Mouse (Mus musculus) left cerebral cortex, adult 8-10 months (tissue): ENCODE data around the gene Cnih2. TPM values are rescaled to one million over a fixed set of nuclear protein-coding genes. Genes with fewer than 3 reads are reported as not detected.
"Not testable (repeated sequence)": the region's sequence is repeated elsewhere in the genome, so short reads cannot be mapped to it uniquely, and the experiment has no call there.

Source experiments
- DNase-seq, 2 experiments: peaks; one replicate each; pipeline ENCODE4 v3.0.0; 2022; ENCODE audit warnings: low spot score in 2 of 2
- total RNA-seq, 4 experiments: library from RNA; stranded (reverse); gene quantifications; 2 replicates each; pipeline ENCODE4 v1.2.4; 2022

The Cnih2 gene
- total RNA-seq, 4 experiments from 2014 or later, result 172 to 193 (median 184) TPM

DNA sequence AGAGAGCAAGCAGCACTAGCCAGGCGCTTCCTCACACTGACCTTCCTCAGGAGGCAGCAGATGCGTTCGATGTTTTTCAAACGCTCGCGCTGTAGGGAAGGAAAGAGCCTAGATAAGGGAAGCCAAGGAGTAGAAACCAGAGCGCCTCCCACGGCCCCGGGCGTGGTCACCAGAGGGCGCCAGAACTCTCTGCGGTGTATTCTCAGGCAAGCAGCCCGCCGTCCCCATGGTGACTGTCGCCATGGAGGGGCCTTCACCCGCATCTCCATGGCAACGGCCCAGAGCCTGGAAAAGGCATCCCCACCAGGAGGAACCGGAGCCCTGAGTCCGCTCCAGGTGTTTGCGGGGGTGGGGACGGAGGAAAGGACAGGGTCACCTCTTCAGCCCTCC, 4.1 kb downstream of the Cnih2 start:
- peak; percentile 97 for DNase-seq

DNA sequence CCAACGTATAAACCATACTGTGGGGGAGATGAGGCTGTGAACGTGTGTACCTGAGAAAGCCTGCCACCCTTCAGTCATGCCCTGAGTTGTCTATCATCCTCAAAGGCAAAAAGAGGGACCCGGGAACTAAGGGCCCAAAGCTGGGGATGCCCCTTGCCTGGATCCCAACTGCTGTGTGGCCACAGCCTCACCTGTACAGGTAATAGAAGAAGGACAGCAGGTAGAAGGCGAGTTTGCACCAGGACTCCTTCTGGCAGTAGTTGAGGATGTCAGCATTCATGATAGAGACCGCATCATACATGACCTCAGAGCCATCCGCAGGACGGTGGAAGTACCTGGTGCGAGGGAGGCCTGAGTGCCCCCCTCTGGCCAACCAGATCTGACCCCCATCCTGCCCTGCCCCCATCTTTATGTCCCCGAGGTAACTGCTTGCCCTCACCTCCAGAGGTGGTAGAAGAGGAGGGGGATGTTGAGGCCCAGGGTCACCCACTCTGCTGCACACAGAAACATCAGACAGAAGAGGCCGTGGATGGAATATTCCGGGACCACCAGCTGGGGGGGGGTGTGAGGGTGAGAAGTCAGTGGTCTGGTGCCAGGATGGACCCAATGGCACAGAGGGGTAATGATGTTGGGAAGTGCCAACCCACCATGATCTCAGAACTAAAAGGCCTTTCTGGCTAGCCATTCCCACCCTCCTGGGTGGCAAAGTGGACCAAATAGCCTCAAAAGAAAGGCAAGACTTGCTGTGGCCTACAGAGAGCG, 4.7 kb downstream of the Cnih2 start:
- DNase-seq, result no peak

DNA sequence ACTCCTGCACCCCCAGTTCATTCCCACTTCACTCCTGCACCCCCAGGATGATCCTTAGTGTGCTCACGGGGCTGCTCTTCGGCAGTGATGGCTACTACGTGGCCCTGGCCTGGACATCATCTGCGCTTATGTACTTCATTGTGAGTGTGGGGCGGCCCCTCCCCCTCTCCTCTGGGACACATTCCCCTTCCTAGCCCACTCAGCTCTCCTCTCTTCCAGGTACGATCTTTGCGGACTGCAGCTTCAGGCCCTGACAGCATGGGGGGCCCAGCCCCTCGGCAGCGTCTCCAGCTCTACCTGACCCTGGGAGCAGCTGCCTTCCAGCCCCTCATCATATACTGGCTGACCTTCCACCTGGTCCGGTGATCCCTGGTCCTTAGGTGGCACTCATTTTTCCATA, 6.2 kb downstream of the Cnih2 start:
- DNase-seq, result no peak

DNA sequence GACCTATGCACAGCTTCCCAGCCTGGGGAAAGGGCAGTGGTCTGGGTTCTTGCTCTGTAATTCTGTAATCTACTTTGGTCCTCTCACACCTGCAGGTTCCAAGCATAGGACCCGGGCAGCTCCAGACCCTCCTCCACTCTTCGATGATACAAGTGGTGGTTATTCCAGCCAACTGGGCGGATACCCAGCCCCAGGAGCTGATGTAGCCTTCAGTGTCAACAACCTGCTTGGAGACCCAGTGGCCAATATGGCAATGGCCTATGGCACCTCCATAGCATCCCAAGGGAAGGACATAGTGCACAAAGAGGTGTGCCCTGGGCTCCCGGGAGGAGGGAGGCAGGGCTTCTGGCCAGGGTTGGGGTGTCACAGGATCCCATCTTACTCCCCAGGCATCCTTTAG, 9.0 kb downstream of the Cnih2 start:
- DNase-seq, result no peak

DNA sequence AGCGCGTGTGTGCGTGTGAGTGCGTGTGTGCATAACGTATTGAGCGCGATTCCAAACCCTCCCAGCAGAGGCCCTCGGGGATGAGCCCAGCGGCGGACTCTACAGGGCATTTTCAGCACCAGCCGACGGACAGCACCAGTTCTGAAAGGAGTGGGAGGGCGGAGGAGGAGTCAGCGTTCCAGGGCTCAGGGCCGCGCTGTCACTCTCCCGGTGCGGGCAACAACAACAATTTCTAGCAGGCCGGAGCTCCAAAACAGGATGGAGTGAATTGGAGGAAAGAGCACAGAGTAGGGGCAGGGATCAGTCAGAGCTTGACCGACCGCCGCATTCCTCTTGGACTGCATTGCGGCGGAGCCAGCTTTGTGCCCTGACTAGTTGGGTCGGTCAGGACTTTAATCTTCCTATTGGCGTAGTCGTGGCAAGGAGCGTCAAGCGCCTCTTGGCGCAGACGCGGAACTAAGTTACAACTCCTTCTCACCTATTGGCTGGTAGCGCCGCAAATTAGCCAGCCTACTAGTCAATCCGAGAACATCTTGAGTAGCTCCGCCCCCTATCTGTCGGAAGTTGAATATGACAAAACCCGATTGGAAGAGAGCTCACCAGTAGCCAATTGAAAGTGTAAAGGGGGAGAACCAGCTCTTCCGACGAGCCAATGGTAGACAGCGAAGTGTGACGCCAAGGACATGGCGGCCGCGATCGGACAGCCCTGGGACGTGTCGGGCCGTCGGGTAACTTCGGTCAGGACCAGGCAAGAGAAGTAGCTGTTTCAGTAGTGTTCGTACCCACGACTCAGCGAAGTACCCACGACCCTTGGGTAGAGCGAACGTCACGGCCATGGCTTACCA, 10.2 kb downstream of the Cnih2 start, which contains the start of gene Yif1a:
Gene Yif1a (plus strand): TSS at position 655 of the 845 bp plus-strand sequence.
- DNase-seq, result peak; percentile 80 to 99

DNA sequence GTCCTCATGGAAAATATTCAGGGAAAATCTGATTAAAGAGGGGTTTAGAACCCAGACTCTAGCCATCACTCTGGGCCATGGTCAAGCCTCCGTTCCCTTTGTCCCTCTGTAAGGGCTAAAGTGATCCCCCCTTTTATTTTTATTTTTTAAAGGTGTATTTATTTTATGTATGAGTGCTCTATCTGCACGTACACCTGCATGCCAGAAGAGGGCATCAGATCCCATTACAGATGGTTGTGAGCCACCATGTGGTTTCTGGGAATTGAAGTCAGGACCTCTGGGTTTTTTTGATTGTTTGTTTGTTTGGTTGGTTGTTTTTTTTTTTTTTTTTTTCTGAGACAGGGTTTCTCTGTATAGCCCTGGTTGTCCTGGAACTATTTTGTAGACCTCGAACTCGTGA, 11.8 kb downstream of the Cnih2 start:
- DNase-seq, result not testable (repeated sequence)

DNA sequence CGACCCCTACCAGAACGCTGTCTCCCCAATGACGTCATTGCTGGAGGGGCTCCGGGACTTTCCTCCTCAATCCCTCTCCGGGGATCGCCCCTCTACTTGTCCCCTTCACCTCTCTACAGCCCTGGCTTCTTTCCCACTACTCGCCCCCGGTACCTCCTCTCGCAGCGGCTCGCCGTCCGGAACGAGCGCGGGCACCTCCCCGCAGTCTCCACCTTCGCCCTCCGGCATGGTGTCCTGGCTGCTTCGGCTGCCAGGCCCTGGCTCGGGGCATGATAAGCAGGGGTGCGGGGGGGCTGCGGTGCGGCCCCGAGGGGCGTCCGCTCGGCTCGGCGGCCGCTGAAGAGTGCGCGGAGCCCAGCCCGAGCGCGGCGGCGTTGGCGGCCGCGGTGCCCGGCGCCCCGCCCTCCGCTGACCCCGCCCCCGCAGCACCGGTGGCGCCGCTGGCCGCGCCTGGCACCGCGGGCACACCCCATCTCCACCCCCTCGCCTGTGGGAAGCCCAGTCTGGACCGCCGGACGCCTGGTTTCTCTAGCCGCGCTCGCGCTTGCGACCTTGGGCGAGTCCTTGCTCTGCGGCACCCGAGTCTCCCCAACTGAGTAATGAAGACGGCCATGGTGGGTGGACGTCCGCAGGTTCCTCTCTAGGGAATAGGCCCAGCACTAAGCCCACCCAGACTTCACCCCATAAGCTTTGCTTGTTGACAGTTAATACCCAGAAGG, 13.0 kb downstream of the Cnih2 start, which contains the start of gene Tmem151a:
Gene Tmem151a (minus strand): TSS at position 387 of the 719 bp plus-strand sequence.
- DNase-seq, result peak in 1 of 2 experiments; percentile 25

DNA sequence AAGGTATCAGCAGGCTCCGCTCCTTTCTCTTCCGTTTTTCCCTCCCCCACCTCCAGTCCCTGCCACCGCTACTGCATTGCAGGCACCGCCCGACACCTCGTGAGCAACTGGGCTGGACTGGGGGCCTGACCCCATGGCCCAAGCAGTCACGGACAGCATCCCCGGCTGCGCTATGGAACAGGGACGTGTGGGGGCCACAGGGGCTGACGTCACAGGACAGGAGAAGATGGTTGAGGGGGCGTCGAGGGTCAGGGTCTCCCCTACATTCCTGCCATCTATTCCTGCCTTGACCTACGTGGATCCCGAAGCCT, 13.5 kb downstream of the Cnih2 start:
- peak in 1 of 2 experiments; percentile 30 for DNase-seq

DNA sequence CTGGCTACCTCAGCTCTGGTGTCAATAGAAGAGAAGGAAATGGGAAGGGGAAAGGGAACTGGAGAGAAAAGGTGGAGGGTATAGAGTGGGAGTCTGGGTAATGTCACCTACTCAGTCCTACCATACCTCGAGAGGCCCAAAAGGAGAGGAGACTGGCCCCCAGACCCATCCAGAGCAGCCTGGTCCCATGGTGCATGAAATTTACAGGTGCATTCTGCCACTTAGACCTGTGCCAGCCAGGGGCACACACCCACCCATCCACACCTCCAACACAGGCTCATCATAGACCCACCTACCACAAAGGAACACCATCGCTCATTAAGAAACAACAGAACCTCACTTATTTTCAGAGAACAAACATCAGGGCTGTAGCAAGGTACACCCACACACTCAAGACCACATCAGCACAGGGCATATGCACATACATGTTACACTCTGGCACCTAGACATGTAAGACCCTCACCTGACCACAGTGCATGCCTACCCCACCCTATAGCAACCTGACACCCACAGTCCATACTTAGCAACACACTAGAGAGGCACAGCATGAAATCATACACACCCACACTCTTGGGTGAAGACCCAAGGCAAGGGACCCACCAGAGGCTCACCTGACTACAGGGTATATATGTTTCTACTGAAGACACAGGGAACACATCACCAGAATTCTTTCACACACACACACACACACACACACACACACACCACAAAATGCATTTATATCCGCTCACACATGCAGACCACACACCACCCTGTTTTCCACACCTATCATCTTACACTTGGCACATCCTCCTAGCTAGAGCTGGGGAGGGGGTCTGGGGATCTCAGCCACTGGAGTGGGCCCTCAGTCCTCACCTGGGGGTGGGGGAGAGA, 14.1 kb downstream of the Cnih2 start:
- no peak for DNase-seq

DNA sequence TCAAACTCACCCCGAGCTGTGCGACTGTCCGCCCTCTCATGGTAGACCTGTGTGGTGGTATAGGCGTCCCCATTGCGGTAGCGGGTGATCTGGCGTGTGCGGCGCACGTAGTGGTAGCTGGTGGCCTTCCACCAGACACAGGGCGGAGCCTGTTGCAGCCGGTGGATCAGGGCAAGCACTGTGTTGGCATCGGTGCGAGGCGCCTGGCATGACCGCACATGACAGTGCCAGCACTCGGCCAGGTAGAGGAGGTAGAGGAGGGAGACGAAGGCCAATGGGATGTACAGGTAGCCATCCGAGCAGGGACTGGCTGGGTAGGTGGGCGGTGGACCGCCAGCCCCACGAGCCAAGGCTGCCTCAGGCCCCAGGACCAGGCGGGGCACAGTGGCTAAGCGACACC, 15.7 kb downstream of the Cnih2 start:
- no peak for DNase-seq

DNA sequence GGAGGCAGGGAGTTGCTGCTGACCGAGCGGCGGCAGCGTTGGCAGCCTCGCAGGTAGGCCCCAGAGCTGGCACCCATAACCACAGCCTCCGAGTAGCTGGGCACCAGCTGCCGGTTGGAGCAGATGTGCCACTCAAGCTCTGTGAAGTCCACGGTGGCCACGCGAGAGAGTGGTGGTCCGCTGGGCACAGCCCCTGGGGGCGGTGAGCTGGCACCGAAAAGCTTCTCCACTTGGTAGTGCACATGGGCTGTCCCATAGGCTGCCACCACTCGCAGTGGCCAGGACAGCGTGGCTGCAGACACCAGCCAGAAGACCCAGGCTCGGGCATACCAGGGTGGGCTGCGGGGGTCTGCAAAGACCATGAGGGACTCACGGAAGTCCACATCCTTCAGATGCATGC, 16.3 kb downstream of the Cnih2 start:
- DNase-seq, result no peak

DNA sequence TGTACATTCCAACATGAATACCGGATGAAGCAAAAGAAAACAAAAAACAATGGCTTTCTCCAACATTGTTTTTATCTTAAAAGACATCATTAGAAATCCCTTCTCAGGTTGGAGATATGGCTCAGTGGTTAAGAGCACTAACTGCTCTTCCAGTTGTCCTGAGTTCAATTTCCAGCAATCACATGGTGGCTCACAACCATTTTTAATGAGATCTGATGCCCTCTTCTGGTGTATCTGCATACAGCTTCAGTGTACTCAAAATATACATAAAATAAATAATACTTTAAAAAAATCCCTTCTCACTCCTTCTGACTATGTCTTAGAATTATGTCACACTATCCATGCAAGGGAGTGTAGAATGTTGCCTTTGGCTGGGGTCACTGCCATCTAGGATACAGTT, 19.0 kb downstream of the Cnih2 start:
- no peak for DNase-seq

DNA sequence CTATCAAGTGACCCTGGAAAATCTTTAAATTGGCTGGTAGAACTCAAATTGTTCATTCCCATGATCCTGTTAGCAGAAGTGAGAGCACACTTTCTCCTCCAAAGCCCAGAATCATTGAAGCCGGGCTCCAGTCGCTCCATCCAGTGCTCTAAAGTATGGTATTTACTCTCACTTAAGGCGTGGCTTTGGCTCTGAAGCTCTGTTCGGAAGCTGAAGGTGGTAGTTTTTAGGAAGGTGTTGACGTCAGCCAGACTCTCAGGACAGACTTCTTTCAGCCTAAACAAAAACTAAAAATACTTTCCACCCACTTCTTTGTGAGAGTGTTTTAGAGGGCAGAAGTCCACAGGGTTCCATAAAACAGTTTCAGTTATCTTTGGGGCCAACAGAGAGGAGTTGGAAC, 24.8 kb downstream of the Cnih2 start:
- no peak for DNase-seq

DNA sequence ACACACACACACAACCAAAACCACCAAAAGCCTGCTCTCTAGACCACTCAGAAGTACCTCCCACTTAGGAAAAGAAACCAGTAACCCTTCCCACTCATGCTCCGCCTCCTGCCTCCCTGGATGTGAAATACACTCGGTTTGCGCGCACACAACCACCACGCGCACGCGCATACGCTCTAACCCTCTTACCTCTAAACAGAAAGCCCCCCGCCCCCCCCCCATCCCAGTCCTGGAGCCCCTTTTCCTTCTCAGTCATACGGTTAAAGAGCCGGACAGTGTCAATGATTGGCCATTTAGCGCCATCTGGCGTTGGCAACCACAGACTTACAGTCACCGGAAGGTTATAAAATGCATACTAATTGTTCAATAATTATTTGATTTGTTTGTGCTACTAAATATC, 25.3 kb downstream of the Cnih2 start:
- no peak for DNase-seq

DNA sequence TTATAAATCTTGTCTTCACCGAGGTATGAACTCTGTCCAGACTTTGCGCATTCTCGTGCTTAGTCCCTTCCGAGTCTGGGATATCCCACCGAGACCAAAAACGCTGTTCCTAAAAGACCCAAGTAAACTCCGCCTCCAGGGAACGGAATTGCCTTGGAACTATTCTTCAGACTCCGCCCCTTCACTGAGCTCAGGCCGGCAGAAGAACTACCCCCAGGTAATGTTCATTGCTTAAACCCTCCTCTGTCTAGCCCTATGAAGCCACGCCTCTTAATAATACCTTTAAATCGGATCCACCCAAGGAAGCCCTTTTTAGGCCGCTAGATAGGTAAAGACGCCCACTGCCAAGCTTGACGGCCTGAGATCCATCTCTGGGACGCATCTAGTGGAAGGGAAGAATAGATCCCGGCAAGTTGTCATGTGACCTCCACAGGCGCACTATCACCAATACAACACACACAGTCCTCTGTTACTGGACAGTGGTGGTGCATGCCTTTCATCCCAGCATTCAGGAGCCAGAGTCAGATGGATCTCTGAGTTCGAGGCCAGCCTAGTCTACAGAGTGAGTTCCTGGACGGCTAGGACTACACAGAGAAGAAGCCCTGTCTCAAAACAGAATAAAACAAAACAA, 25.8 kb downstream of the Cnih2 start:
- DNase-seq, result no peak

DNA sequence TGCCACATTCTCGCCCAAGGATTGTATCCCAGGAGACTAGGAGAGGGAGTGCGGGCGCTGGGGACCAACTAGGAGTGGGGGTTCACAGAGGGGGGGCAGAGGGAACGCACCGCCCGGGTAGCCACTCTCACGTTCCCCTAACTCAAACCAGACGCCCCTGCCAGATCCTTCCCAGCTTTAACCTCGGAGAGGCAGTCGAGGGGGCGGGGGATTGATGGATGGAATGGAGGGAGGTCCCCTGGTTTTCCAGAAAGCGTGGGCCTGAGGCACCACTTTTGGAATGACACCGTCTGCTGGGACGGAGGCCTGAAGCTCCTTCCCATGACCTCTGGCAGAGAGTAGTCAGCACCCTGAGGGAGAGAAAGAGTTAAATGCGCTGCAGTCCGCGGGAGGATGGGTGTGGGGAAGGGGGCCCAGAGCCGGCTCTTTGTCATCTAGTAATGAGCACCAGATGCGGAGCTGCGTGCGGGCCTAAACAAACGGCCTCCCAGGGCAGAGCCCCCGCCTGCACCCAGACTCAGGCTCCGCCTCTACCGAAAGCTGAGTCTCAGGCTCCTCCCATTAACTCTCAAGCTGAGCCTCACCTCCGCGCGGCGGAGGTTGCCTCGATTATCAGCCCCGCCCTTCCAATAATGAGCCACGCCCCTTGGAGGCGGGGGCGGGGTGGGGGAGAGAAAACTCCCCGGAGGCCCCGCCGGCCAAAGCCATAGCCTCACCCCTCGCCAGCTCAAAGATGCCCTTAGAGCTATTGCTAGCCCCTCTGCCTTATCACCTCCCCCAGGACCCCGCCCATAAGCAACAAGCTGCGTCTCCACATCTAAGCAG, 26.6 kb downstream of the Cnih2 start:
- DNase-seq, result peak in 1 of 2 experiments; percentile 33

DNA sequence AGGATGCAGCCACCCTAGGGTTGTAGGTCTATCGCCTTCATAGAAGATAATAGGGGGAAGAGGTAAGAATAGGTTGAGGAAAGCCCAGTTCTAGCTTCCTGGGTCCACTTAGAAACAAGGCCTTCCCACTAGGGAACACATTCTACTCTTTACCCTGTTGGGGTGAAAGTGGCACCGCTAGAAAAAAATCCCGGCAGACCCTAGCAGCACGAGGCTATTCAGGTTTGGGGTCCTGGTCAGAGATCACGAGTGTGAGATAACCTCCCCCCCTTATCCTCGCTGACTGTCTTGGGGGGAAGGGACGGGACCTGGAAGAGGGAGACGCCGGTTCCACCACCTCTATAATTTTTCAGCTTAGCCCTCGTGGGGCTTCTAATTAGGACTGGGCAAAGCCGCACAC, 27.2 kb downstream of the Cnih2 start:
- DNase-seq, result no peak

DNA sequence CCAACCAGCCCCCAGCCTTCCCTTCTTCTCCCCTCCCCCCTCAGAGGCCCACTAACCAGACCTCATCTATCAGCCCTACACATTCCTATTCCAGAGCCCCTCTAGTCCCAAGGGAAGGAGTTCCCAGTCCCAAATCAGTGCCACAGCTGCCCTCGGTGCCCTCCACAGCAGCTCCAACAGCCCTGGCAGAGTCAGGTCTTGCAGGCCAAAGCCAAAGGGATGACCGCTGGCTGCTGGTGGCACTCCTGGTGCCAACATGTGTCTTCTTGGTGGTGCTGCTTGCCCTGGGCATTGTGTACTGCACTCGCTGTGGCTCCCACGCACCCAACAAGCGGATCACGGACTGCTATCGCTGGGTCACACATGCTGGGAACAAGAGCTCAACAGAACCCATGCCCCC, 28.3 kb downstream of the Cnih2 start:
- no peak for DNase-seq

DNA sequence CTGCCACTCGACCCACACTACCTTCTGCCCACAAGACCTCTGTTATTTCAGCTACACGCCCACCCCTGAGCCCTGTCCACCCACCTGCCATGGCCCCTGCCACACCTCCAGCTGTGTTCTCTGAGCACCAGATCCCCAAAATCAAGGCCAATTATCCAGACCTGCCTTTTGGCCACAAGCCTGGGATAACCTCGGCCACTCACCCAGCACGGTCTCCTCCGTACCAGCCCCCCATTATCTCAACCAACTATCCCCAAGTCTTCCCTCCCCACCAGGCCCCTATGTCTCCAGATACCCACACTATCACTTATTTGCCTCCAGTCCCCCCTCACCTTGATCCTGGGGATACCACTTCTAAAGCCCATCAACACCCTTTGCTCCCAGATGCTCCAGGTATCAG, 28.8 kb downstream of the Cnih2 start:
- no peak for DNase-seq
